Mouse (Mus musculus) layer of hippocampus, postnatal 10 days (tissue): ENCODE data around the gene Cenpi. TPM values are rescaled to one million over a fixed set of nuclear protein-coding genes. Genes with fewer than 3 reads are reported as not detected.
A peak's percentile ranks its signal among the peaks of the same experiment; 100 is the strongest.
"Not testable (repeated sequence)": the region's sequence is repeated elsewhere in the genome, so short reads cannot be mapped to it uniquely, and the experiment has no call there.

ENCODE experiments used
- DNase-seq, 2 experiments: peaks; one replicate each; pipeline ENCODE4 v3.0.0; 2021; ENCODE audit warnings: low spot score in 2 of 2
- long read RNA-seq: library from polyadenylated mRNA; stranded (forward); transcript quantifications from one replicate; pipeline ENCODE4 v2.0.0, GENCODE M21; 2023
- total RNA-seq, 2 experiments: library from RNA; stranded (reverse); gene quantifications; 2 replicates each; pipeline ENCODE4 v1.2.3; 2021

Cenpi gene
- total RNA-seq: 1 to 10 TPM; 1.4 to 1.9 TPM
- long read RNA-seq, partial matches to known transcripts: 0 of 3 reads
- long read RNA-seq, other reads (novel, unspliced or antisense): 0 of 3 reads

DNA sequence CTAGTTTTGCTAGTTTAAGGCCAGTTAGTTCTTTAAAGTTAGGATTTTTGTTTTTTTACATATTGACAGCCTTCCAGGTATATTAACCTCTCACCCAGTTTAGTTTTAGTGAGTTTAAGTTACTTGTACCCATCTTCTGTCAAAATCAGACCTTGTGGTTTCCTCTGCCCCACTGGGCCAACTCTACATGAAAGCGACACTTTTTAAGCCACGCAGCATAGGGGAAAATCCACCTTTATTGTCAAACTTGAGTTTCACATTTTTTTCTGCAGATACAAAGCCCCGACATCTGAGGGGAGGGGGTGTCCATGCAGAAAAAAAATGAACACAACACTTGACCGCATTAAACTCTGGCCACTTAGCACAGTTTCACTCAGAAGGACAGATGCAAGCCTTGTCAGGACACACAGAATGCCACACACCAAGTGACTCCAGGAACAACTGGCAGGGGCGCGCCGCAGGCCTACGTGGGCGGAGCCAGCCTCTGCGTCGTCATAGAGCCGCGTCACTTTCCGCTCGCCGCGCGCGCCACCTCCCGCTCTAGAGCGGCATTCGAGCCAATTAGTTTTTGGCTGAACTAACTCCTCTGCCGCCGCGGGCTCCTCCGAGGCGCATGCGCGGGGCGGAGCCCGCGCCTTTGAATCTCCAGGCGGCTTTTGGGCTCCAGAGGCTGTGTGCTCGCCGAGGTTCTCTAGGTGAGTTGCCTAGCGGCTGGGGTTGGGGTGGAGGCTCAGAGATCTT lies at the start of gene Cenpi:
Cenpi (plus strand) TSS at position 551 of the 741 bp plus-strand sequence.
- peak; percentile 77 to 84 for DNase-seq

DNA sequence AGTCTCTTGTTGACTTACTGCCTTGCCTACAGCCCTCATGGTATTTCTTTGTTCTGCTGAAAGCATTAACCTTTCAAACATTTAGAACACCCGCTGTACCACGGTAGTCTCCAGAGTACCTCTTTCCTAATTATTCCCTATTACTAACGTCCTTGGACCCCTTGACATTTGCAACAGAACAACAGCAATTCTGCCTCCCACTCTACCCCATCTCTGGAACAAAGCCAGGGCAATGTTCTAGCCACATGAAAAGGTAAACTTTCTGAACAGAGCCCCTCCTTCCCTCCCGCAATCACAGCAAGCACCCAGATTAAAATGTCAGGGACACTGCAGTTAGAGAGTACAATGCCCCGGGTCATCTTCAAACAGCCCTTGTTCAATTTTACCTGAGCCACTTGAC lies 46.7 kb upstream of the Cenpi start:
- DNase-seq: no peak

DNA sequence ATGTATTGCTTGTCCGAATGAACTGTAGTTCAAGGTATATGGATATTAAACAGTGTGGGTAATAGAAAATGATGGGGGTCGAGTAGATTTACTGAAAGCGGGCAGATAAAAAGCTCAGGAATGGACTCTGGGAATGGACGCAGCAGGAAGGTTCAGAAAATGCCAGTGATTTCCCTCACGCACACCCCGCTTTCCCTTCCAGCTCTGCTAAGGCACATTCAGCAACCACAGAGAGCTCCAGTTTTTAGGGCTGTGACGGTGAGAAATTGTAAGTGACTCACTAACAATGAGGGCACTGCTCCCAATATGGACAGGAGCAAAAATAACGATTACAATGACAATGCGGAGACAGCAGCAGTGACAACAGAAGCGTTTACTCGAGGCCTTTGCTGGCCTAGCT lies 45.8 kb upstream of the Cenpi start:
- DNase-seq: no peak

DNA sequence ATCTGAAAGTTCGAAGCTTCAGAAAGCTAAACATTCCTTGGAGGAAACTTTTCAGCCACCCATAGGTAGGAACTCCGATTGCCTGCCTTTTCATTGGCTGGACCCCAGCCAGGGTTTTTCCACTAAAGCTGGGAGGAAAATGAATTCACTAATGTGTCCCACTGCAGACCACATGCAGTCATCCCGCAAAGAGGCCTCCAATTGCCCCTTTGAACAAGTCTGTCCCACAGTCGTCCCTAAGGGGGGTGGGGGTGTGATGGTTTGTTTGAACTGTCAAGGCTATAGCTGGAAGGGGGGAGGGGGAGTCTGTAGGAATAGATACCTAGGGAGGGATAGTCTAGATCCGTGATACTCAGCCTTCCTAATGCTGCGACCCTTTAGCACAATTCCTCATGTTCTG lies 32.2 kb upstream of the Cenpi start:
- no peak for DNase-seq

DNA sequence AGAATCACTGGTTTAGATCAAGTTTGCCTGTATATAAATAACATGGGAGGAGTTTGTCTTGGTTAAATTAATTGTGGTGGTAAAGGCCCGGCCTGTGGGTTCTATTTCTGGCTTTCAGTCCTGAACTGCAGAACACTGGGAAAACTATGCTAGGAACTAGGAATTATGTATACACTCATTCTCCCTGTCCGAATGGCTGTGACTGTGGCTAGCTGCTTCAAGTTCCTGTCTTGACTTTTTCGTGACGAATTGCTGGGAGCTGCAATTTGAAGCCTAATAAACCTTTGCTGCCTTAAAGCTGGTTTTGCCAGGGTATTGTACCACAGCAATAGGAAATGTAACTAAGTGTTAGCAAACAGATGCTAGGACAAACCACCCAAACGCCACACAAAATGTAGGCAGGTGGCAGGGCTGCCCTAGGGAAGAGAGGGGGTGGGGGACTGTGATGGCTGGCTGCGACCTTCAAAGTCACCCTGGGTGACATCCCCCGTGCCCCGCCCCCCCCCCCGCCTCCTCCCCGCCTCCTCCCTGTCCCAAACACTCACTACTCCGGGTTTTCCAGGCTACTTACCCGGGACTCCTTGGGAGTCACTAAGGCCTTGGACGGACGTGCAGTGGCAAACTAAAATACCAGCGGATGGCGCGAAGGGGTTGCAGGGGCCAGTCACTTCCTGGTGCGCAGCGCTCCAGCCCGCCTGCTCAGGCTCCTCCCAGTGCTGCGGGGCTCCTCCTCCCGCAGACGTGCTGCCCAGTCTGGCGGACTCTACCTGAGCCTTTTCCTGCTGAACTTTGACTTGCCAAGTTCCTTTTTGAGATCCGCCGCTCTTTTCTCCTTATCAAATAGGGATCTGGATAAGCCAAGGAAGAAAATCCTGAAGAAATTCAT lies 31.4 kb upstream of the Cenpi start, which contains the start of gene Trmt2b:
Trmt2b (minus strand) TSS at position 710 of the 886 bp plus-strand sequence.
- DNase-seq: peak; percentile 20 to 41

DNA sequence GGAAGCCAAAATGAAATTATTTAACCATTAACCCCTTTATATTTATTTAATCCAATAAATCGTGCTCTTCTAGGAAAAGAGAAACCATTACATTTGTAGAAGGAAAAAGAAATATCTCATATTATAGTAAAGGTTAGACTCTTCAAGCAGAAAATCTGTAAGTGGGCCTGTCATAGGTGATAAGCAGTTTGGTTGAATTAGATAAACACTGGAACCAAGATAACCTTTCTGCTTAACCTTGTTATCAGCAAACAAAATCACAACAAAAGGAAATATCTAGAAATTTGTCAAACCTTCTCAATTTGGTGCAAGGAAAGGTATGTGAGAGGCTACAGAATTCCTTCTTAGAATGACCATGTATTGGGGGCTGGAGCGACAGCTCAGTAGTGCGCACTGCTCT lies 27.4 kb upstream of the Cenpi start:
- DNase-seq: no peak

DNA sequence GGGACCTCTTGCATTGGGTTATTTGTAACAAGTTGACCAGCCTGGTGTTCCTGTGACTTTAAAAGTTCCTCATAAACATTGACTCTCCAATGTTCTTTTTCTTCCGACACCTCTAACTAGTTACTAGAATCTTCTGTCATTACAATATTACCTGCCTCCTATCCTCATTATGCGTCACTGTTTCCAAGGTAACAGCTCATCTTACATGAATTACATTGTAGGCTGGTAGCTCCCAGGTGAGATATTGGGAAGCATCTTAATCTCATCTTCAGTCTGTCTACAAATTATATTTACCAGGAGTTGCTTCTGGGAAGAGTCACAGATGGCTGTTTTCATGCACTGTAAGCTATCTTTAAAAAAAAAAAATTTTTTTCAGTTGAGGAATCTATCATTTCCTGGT lies 22.8 kb upstream of the Cenpi start:
- no peak for DNase-seq

DNA sequence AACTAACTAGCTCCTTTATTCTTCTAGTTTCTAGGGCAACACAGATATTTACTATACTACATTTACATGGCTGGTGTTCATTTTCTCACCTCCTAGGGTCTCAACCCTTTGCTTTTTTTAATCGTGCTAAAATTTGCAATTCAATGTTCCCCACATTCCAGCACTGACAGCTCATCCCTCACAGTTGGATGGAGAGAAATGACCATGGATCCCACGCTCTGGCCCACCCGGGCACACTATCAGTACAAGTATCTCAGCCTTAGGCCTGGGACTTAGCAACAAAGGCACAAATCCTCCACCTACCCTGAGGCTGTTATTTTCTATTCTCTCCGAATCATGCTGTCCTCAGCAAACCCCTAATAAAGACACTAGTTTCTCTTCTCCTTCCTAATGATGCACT lies 22.1 kb upstream of the Cenpi start:
- no peak for DNase-seq

DNA sequence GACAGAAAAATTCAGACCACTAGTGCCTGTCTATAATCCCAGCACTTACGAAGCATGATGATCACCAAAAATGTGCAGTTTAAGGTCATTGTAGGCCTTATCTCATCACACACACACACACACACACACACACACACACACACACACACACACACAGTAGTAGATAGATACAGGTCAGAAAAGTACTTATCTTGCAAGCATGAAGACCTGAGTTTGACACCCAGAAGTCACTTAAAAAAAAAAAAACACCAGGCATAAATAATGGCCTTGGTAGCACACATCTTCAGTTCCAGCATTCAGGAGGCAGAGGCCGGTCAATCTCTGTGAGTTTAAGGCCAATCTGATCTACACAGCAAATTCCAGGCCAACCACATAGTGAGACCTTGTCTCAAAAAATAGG lies 20.6 kb upstream of the Cenpi start:
- no peak for DNase-seq

DNA sequence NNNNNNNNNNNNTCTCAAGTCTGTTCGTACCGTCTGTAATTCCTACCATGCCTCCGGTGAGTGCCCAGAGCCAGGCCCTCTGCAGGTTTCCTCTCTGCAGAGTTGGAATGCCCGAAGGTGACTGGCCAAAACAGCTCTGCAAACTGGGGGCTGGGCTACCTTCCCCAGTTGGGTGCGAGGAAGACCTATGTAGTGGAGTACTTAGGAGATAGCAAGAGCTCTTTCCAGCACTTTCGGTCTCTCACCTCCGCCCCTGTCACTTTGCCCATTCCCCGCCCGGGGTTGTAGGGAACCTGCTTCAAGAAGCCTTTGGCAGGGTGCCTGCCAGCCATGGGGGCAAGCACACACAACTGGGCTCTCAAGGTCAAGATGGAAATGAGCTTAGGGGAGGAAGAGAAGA lies 11.6 kb upstream of the Cenpi start:
- DNase-seq: peak; percentile 19 to 31

DNA sequence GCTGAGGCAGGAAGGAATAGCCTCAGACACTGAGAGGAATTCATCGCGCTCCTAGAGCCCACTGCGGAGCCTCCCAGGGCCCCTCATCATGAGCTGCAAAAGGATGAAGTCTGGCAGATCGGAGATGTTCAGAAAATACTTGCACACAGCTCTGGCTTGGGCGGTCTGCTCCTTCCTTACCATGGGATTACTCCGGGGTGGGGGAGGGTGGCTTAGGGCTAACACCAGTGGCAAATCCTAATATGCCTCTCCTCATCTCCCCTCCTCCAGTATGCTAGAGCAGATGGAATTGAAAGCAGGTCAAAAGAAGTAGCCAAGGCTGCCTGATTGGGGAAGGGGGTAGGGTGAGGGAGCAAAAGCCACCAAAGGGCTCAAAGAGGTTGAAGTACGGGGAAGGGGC lies 11.1 kb upstream of the Cenpi start:
- peak; percentile 4 to 20 for DNase-seq

DNA sequence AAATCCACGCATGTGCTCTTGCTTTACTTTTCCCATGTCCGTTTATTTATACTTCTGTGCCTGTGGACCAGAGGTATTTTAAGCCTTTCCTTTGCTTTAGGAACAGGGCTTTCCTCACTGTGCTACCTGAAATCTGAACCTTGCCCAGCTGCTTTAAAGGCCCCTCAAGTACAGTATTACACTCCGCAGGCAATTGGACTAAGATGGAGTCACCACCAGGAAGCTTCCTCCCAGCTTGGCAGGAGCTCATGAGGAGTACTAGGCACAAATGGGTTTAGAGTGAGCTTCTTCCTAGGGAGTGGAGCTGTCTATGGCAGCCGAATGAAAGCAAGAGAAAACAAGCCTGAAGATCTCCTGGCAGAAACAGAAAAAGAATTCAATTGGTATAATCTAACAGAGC lies 10.7 kb upstream of the Cenpi start:
- peak in 1 of 2 experiments; percentile 4 for DNase-seq

DNA sequence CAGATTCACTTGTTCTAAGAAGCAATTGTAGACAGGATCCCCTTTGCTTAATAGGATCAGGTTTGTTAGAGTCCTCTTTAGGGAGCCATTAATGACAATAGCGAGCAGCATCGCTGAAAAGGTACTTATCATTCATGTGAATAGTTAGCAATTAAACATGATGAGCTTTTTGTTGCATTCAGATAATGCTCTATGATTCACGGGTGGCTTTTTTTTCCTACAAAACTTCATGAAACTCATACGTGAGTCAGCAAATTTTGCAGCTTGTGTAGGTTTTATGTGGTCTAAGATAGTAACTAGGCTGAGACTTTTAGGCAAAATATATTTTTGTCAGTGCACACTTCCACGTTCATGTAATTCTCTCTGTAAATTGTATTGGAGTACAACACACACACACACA lies 7.7 kb upstream of the Cenpi start:
- DNase-seq: no peak

DNA sequence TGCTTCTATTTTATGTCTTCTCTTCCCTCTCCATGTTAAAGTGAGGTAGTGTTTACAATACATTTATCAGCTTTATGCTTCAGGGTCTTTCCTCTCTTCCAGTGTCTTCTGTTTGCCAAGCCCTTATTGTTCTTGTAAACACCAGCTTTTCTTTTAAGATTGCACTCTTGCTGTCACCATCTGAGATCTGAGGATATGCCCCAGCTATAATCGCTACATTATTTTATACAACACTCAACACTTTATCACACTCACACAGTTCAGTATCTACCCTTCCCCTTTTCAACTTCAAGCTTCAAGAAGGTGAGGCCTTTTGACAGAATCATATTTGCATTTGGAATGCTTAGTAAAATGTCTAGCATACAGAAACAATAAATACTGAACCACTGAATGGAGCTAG lies 4.6 kb upstream of the Cenpi start:
- no peak for DNase-seq

DNA sequence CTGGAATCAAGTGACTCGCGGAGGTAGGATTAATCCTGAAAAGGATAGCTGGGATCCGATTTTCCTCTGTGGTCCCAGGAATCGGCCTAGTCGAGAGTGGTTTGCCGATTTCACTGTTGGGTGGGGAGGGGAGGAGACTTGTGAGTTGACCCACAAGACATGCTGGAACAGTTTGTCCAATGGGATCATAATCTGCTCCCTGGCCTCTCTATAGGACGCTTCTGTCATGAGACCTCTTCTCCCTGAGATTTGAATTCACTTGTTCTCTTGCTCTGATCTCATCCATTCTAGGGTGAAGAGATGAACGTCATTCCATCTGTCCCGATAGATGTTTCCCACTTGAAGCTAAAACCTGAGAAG lies 371 bp downstream of the Cenpi start:
- DNase-seq: no peak

DNA sequence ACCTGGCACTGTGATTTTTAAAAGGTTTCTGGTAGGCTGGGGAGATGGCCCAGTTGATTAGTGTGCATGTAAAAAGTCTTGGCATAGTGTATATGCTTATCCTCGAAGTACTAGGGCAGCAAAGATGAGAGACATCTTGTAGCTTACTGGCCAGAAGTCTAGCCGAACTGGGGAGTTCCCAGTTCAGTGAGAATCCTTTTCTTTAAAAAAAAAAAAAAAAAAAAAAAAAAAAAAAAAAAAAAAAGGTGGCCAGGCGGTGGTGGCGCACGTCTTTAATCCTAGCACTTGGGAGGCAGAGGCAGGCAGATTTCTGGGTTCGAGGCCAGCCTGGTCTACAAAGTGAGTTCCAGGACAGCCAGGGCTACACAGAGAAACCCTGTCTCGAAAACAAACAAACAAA lies 3.3 kb downstream of the Cenpi start:
- not testable (repeated sequence) for DNase-seq

DNA sequence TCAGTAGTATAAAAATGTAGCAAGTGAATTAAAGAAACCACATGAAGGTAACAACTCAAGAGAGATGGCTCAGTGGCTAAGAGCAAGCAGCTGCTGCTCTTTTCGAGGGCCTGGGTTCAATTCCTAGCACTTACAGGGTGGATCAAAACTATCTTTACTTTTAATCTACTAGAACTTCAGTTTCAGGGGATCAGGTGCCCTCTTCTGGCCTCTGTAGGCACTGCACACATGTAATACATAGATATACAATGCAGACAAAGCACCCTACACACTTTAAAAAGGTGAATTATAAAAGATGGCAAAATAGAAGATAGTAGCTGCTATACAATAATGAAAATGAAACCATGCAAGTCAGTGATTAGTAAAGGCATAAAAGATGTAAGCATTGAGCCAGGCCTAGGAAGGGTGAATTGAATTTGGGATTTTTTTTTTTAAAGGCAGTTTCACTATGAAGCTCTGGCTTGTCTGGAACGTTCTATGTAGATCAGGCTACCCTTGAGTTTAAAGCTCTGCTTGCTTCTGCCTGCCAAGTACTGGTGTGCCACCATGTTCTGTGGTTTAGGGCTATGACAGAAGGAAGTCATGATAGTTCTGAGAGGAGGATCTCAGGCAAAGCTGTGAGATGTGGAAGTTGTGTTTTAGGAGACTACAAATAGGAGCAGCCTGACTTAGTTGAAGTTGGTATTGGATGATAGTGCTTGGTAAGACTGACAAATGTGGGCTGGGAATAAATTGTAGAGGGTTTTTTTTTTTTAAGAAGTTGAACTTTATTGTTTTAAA lies 11.5 kb downstream of the Cenpi start:
- DNase-seq: peak; percentile 22 to 41

DNA sequence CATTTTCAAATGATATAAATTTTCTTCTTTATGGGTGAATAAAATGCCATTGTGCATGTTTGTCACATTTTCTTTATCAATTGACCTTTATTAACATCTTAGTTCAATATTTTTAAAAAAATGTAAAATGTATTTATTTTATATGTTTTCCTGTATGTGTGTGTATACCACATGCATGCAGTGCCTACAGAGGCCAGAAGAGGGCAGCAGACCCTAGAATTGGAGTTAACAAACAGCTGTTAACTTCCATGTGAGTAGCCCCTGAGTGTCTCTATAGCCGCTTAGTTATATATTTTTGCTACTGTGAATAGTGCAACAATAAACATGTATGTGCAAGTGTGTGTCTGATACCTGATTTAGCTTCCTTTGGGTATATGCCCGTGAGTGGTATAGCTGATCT lies 25.4 kb downstream of the Cenpi start:
- peak; percentile 32 to 45 for DNase-seq

DNA sequence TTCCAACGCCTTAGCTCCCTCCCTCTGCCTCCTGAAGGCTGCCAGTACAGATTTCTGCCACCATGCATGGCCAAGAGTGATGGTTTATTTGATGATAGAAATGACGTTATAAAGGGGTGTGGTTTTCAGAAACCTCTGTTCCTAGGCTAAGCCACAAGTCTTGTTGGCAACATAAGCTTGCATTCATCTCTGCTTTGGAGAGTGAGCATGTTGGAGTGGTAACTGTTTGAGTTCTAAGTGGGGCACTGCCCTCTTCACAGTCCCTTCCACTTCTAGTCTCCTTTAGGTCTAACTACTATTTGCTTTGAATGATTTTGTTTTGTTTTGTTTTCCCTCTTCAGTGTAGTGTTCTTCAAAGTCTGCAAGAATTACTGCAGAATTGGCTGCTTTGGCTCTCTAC lies 34.9 kb downstream of the Cenpi start:
- DNase-seq: no peak

DNA sequence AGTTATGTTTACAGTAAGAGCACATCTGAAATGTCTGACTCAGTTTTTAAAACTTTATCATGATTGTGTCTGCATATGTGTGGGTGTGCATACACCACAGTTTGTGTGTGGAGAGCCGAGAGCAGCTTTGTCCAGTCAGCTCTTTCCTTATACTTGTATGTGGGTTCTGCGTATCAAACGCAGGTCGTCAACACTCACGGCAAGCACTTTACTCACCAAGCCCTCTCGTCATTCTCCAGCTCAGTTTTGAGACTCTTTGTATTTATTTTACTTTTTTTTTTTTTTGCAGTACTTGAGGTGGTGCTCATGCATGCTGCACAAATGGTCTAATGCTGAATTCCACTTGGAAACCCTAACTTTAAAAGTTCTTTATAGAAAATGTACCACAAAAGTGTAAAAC lies 42.3 kb downstream of the Cenpi start:
- DNase-seq: no peak

DNA sequence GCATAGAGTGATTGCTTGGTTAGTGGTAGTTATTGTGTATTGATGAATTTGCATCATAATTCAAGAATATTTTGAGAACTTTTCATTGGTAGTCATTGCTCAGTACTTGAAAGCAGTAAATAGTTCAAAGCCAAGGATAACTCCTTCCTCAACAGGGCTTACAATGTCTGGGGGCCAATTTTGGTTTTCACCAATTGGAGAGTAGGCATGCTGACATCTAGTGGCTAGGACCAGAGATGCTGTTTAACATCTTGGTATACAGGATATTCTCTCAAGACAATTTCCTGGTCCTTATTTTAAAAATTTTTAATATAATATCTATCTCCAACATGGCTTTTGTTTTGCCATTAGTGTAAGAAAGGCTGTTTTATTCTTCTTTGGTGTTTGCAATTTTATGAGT lies 46.0 kb downstream of the Cenpi start:
- DNase-seq: no peak

DNA sequence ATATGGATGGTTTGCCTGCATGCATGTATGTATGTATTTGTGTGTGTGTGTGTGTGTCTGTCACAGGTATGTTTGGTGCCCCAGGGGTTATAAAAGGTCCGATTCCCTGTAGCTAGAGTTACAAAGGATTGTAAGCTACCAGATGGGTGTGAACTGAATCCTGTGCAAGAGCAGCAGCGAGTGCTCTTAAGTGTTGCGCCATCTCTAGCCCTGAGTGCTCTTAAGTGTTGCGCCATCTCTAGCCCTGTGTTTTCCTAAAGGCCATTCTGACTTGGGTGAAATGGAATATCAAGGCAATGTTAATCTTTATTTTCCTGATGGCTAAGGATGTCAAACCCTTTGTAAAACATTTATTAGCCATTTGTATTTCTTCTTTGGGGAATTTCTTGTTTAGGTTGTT lies 51.5 kb downstream of the Cenpi start:
- no peak for DNase-seq
